Mouse (Mus musculus): ENCODE measurements around the gene Haus5. TPM values are rescaled to one million over a fixed set of nuclear protein-coding genes. Genes with fewer than 3 reads are reported as not detected.

Haus5 gene
- polyA plus RNA-seq (2014; fragmentation: Nextera tagmentation; extraction: Ambion mirVana), result 51.0 and 52.4 TPM in 2 replicates

GRCm38 (mm10) chr7:30664529-30665200 is at the start of gene Haus5:
TSS of gene Haus5 (minus strand) at chr7:30664994.
- Histone ChIP-seq H3K36me3 (ENCODE audit: control insufficient read depth, insufficient read depth, low read length) (peaks cover 10% of the 10 kb centered on the region), H3K9me3 (ENCODE audit: control insufficient read depth, low read length) (no peaks in the 10 kb centered on the region), H3K4me3 (ENCODE audit: low read depth, low read length) (peak within 1 kb of the TSS; percentile 57), H3K27me3 (ENCODE audit: control insufficient read depth, insufficient read depth, low read length) (no peaks in the 10 kb centered on the region), H3K4me1 (ENCODE audit: control insufficient read depth, insufficient read depth, low read length) (peaks cover 6% of the 10 kb centered on the region; the same call in 1 of the 2 replicates), H3K27ac (ENCODE audit: low read depth, low read length) (no peak within 1 kb of the TSS), H3K4me2 (peak within 1 kb of the TSS; percentile 78), H3K9ac (ENCODE audit: low read length) (peak within 1 kb of the TSS; percentile 54)
- under 1% methylated on average over 34 of the region's 34 CpGs for WGBS
- ATAC-seq (ENCODE audit: low FRiP score), result peak; percentile 95
- DNase-seq (ENCODE audit: low spot score, missing footprints), result peak; percentile 99

GRCm38 (mm10) chr7:30711942-30712341 is 47.1 kb upstream of the Haus5 start, which contains the start of gene Atp4a:
TSS of gene Atp4a (plus strand) at chr7:30712209.
- Histone ChIP-seq H3K27ac (ENCODE audit: low read depth, low read length) (no peak within 1 kb of the TSS), H3K4me3 (ENCODE audit: low read depth, low read length) (no peak within 1 kb of the TSS), H3K27me3 (ENCODE audit: control insufficient read depth, insufficient read depth, low read length) (peaks cover 5% of the 10 kb centered on the region), H3K9me3 (ENCODE audit: control insufficient read depth, low read length) (no peaks in the 10 kb centered on the region), H3K9ac (ENCODE audit: low read length) (no peak within 1 kb of the TSS), H3K36me3 (ENCODE audit: control insufficient read depth, insufficient read depth, low read length) (no peaks in the 10 kb centered on the region), H3K4me2 (no peak within 1 kb of the TSS), H3K4me1 (ENCODE audit: control insufficient read depth, insufficient read depth, low read length) (peaks cover 1% of the 10 kb centered on the region; the same call in 1 of the 2 replicates)
- ATAC-seq (ENCODE audit: low FRiP score), result no peak
- DNase-seq (ENCODE audit: low spot score, missing footprints), result no peak
- 85% methylated on average over 3 of the region's 3 CpGs for WGBS

- Histone ChIP-seq H3K4me2 (no peak overlapping the region), H3K9ac (ENCODE audit: low read length) (no peak overlapping the region), H3K27me3 (ENCODE audit: control insufficient read depth, insufficient read depth, low read length) (no peaks in the 10 kb centered on the region), H3K36me3 (ENCODE audit: control insufficient read depth, insufficient read depth, low read length) (no peaks in the 10 kb centered on the region), H3K4me3 (ENCODE audit: low read depth, low read length) (no peak overlapping the region), H3K27ac (ENCODE audit: low read depth, low read length) (no peak overlapping the region), H3K4me1 (ENCODE audit: control insufficient read depth, insufficient read depth, low read length) (no peaks in the 10 kb centered on the region), H3K9me3 (ENCODE audit: control insufficient read depth, low read length) (no peaks in the 10 kb centered on the region)
- ATAC-seq (ENCODE audit: low FRiP score) (no peak), DNase-seq (ENCODE audit: low spot score, missing footprints) (no peak)
- WGBS, result 87% methylated on average over 1 of the region's 1 CpGs
Measured at GRCm38 (mm10) chr7:30707441-30707840, 42.6 kb upstream of the Haus5 start.

GRCm38 (mm10) chr7:30706214-30706882 is 41.6 kb upstream of the Haus5 start:
- no peaks in the 10 kb centered on the region for H3K27me3 ChIP-seq (ENCODE audit: control insufficient read depth, insufficient read depth, low read length)
- H3K4me2 ChIP-seq, result no peak overlapping the region
- H3K9me3 ChIP-seq (ENCODE audit: control insufficient read depth, low read length), result no peaks in the 10 kb centered on the region
- DNase-seq (ENCODE audit: low spot score, missing footprints), result no peak
- WGBS, result 79% methylated on average over 8 of the region's 8 CpGs
- H3K4me3 ChIP-seq (ENCODE audit: low read depth, low read length), result no peak overlapping the region
- no peak overlapping the region for H3K9ac ChIP-seq (ENCODE audit: low read length)
- no peak overlapping the region for H3K27ac ChIP-seq (ENCODE audit: low read depth, low read length)
- H3K36me3 ChIP-seq (ENCODE audit: control insufficient read depth, insufficient read depth, low read length), result no peaks in the 10 kb centered on the region
- H3K4me1 ChIP-seq (ENCODE audit: control insufficient read depth, insufficient read depth, low read length), result no peaks in the 10 kb centered on the region
- no peak for ATAC-seq (ENCODE audit: low FRiP score)

- Histone ChIP-seq H3K27me3 (ENCODE audit: control insufficient read depth, insufficient read depth, low read length) (no peaks in the 10 kb centered on the region), H3K36me3 (ENCODE audit: control insufficient read depth, insufficient read depth, low read length) (no peaks in the 10 kb centered on the region), H3K4me1 (ENCODE audit: control insufficient read depth, insufficient read depth, low read length) (no peaks in the 10 kb centered on the region), H3K4me2 (no peak within 1 kb of the TSS), H3K4me3 (ENCODE audit: low read depth, low read length) (no peak within 1 kb of the TSS), H3K27ac (ENCODE audit: low read depth, low read length) (no peak within 1 kb of the TSS), H3K9me3 (ENCODE audit: control insufficient read depth, low read length) (no peaks in the 10 kb centered on the region), H3K9ac (ENCODE audit: low read length) (no peak within 1 kb of the TSS; the same call in 1 of the 2 replicates)
- DNase-seq (ENCODE audit: low spot score, missing footprints) (no peak), ATAC-seq (ENCODE audit: low FRiP score) (no peak)
- WGBS, result 41% methylated on average over 9 of the region's 9 CpGs
Measured at GRCm38 (mm10) chr7:30698589-30698988, 33.8 kb upstream of the Haus5 start, which contains the start of gene 2200002J24Rik. TSS of gene 2200002J24Rik (plus strand) at chr7:30698926.

- Histone ChIP-seq H3K4me1 (ENCODE audit: control insufficient read depth, insufficient read depth, low read length) (no peaks in the 10 kb centered on the region), H3K4me2 (no peak overlapping the region), H3K27me3 (ENCODE audit: control insufficient read depth, insufficient read depth, low read length) (no peaks in the 10 kb centered on the region), H3K9ac (ENCODE audit: low read length) (no peak overlapping the region), H3K27ac (ENCODE audit: low read depth, low read length) (no peak overlapping the region), H3K36me3 (ENCODE audit: control insufficient read depth, insufficient read depth, low read length) (no peaks in the 10 kb centered on the region), H3K4me3 (ENCODE audit: low read depth, low read length) (no peak overlapping the region), H3K9me3 (ENCODE audit: control insufficient read depth, low read length) (no peaks in the 10 kb centered on the region)
- 70% methylated on average over 5 of the region's 5 CpGs for WGBS
- DNase-seq (ENCODE audit: low spot score, missing footprints), result no peak
- ATAC-seq (ENCODE audit: low FRiP score), result no peak
Measured at GRCm38 (mm10) chr7:30698101-30698500, 33.3 kb upstream of the Haus5 start.

- no peak for DNase-seq (ENCODE audit: low spot score, missing footprints)
- WGBS, result 69% methylated on average over 6 of the region's 6 CpGs
Measured at GRCm38 (mm10) chr7:30688325-30688724, 23.5 kb upstream of the Haus5 start.

GRCm38 (mm10) chr7:30683425-30683824 is 18.6 kb upstream of the Haus5 start:
- Histone ChIP-seq H3K27me3 (ENCODE audit: control insufficient read depth, insufficient read depth, low read length) (peaks cover 5% of the 10 kb centered on the region), H3K4me3 (ENCODE audit: low read depth, low read length) (no peak overlapping the region), H3K4me2 (no peak overlapping the region), H3K4me1 (ENCODE audit: control insufficient read depth, insufficient read depth, low read length) (no peaks in the 10 kb centered on the region), H3K9ac (ENCODE audit: low read length) (no peak overlapping the region), H3K36me3 (ENCODE audit: control insufficient read depth, insufficient read depth, low read length) (no peaks in the 10 kb centered on the region), H3K27ac (ENCODE audit: low read depth, low read length) (no peak overlapping the region), H3K9me3 (ENCODE audit: control insufficient read depth, low read length) (no peaks in the 10 kb centered on the region)
- no peak for ATAC-seq (ENCODE audit: low FRiP score)
- no peak for DNase-seq (ENCODE audit: low spot score, missing footprints)
- WGBS, result 80% methylated on average over 2 of the region's 2 CpGs

More at GRCm38 (mm10) chr7:30688325-30688724, 23.5 kb upstream of the Haus5 start:
- H3K9me3 ChIP-seq (ENCODE audit: control insufficient read depth, low read length), result no peaks in the 10 kb centered on the region
- H3K27me3 ChIP-seq (ENCODE audit: control insufficient read depth, insufficient read depth, low read length), result peaks cover 5% of the 10 kb centered on the region
- H3K36me3 ChIP-seq (ENCODE audit: control insufficient read depth, insufficient read depth, low read length), result no peaks in the 10 kb centered on the region
- H3K27ac ChIP-seq (ENCODE audit: low read depth, low read length), result no peak overlapping the region
- no peak for ATAC-seq (ENCODE audit: low FRiP score)
- H3K4me3 ChIP-seq (ENCODE audit: low read depth, low read length), result no peak overlapping the region
- no peak overlapping the region for H3K4me2 ChIP-seq
- H3K9ac ChIP-seq (ENCODE audit: low read length), result no peak overlapping the region
- H3K4me1 ChIP-seq (ENCODE audit: control insufficient read depth, insufficient read depth, low read length), result no peaks in the 10 kb centered on the region

GRCm38 (mm10) chr7:30681897-30682296 is 17.1 kb upstream of the Haus5 start:
- Histone ChIP-seq H3K4me2 (no peak overlapping the region), H3K4me1 (ENCODE audit: control insufficient read depth, insufficient read depth, low read length) (no peaks in the 10 kb centered on the region), H3K36me3 (ENCODE audit: control insufficient read depth, insufficient read depth, low read length) (no peaks in the 10 kb centered on the region), H3K9me3 (ENCODE audit: control insufficient read depth, low read length) (no peaks in the 10 kb centered on the region), H3K27me3 (ENCODE audit: control insufficient read depth, insufficient read depth, low read length) (no peaks in the 10 kb centered on the region), H3K27ac (ENCODE audit: low read depth, low read length) (no peak overlapping the region), H3K4me3 (ENCODE audit: low read depth, low read length) (no peak overlapping the region), H3K9ac (ENCODE audit: low read length) (no peak overlapping the region)
- 73% methylated on average over 5 of the region's 5 CpGs for WGBS
- no peak for ATAC-seq (ENCODE audit: low FRiP score)
- DNase-seq (ENCODE audit: low spot score, missing footprints), result no peak

All from midbrain, embryonic 11.5 days (tissue).